Mouse (Mus musculus) cerebellum, adult 11-12 months (tissue): ENCODE results near the gene Map4k4.
A peak's percentile ranks its signal among the peaks of the same experiment; 100 is the strongest.

Experiments
- DNase-seq: peaks from one replicate; pipeline ENCODE4 v3.0.0; 2022

Gene Map4k4

DNA sequence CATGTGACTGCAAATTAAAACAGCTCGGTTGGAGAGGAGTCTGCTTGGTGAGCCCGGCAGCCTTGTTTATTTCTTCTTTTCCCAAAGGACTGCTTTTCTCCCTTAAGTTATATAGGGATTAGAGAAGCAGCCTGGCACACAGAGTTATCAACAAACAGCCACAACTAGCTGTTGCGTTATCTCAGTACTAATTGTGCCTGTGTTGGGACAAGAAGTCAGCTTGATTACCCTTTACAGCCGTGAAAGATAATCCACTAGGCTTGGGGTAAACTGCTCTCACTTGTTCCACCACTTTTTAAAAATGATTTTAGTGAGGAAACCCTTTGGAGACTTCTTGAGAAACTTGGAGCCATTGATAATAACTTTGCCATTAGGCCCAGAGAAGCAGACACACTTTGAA is 36.9 kb downstream of the Map4k4 start:
- no peak for DNase-seq

DNA sequence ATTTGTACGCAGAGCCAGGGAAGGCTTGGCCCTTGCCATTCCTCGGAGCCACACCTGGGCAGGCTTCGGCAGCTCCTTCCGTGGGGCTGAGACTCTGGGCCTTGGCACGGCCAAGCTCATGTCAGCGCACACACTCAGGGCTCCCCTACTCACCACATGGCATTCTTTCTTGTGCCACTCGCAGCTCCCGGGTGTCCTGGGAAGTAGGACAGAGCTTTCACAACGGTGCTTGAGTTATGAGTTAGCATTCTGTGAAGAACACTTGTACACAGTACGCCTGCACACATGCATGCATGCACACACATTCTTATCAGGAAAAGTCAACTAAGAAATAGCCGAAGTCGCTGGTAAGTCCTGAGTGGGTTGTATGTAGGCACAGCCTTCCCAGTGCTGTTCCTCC is 38.7 kb downstream of the Map4k4 start:
- no peak for DNase-seq

DNA sequence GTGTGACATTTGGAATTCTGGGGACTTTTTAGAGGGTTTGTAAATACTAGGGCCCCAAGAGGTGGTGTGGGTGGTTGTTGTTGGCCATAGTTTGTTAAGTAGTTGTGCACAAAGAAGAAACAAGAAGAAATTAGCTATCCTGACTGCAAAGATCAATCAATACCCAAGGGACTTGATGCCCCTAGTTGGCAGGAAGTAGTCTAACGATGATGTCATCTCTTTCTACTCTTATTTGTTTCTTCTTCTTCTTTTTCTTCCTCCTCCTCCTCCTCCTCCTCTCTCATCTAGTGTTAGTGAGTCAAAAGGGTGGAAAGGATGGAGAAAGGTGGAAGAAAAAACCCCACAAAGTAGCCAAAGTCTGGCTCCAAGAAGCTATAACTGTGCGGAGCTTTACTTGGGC is 39.6 kb downstream of the Map4k4 start:
- no peak for DNase-seq

DNA sequence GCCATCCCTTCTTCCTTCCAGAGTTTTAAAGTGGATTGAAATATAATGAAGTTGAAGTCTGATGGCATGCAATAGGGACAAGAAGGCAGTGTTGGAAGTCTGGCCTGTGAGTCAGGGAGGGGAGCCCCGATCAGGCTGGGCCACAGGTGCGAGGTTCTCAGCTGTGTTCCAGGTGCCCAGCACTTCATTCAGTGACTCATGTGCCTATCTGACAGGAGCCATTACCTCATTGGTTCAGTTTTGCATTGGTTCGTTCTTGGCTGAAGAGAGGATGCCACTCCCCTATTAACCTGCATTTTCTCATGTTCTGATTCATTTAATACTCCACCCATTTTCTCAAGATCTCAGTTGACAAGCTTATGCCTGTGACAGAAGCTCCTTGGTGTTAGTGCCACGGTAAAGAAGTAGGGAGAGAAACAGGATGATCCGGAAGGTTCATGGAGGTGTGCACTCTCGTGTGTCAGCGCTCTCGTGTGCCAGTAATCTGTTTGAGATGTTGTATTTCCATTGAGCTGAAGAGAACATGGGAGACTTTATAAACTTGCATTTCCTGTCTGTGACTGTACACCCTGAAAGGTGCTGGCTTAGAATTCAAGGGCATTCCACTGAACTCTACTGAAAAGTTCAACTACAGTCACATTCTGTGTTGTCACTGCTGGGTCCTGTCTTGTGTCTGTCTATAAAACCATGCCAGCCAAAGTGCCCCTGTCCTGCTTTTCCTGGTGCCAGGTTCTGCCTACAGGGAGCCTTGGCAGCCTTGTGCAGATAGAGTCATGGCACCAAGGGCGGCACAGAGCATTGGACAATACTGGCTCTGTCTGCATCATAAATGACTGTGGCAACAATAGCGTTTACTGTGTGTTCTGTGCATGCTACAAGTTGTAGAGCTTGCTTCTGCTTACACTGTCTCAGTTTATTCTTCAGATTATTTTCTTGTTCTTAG is 40.8 kb downstream of the Map4k4 start:
- DNase-seq = peak; percentile 75

DNA sequence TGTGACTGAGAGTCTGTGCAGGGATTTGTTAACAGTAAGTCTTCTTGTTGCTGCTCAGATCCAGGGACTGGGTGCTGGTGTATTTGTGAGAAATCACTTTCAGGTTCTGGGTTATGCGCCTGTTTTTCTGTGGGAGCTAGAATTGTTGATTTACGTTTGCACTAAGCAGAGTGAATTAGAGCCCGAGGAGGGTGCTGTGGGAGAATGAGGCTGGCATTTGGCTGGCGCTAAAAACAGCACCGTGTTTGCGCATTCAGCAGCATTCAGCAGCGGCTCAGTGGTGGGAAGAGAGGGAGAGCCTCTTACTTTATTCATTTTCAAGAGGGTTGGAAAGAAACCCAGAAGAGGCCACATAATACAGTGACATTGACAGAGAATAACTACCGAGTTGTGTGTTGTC is 42.2 kb downstream of the Map4k4 start:
- DNase-seq = peak; percentile 50

DNA sequence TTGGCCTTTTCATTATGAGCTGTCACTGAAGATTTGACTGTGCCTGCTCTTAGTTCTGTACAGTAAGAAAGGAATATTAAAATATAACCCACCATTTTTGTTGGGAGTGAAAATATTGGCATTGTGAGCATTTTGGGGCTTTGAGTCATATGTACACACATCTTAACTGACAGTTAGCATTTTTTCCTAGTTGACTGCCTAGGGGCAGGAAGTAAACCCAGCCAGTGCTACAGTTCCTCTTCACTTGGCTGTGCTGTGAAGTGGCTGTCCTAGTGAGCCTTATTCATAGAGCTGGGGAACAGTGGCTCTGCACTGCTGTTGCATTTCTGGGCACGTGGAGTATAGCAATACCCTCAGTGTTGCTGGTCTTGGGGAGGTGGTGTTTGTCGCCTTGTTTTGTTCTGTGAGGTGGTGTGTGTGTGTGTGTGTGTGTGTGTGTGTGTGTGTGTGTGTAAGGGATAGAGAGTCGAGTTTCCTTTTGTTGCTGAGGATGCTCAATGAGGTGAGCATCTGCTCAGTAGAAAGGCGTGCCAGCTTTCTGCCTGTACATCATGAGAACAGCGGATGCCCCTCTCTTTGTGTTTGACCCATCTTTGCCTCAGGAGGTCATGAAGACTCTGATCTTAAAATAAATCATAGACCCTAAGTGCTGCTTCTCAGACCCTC is 43.7 kb downstream of the Map4k4 start:
- DNase-seq = no peak

DNA sequence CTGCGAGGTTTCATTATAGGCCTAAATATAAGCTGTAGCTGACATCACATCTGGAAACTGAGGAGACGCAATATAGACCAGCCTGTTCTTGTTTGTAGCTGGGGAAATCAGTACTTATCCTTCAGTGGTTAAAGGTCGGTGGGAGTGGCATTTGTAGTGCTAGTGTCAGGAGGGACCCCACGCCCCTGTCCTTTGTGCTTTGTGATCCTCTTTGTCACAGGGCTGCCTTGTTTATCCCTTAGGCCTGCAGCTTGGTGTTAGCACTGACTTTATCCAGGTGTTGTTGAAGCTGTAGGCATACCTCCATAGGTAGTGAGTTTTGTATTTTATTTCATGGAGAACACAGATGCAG is 44.2 kb downstream of the Map4k4 start:
- no peak for DNase-seq

DNA sequence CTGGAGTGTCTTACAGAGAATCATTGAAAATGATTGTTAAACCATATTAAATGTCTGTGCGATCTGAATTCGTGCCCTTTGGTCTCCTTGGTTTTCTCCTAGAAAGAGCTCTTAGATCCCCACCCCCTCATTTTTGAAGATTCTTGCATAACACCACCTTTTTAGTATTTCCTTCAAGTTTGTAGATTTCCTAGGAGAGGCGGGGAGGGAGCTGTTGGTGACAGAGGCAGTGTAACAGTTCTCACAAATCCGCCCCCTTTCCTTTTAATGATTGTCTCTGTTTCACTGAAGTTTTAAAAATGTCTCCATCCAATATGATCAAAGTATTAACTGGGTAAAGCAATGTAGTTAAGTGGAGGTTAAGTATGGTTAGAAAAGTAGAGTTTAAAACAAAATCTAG is 45.7 kb downstream of the Map4k4 start:
- DNase-seq = no peak

DNA sequence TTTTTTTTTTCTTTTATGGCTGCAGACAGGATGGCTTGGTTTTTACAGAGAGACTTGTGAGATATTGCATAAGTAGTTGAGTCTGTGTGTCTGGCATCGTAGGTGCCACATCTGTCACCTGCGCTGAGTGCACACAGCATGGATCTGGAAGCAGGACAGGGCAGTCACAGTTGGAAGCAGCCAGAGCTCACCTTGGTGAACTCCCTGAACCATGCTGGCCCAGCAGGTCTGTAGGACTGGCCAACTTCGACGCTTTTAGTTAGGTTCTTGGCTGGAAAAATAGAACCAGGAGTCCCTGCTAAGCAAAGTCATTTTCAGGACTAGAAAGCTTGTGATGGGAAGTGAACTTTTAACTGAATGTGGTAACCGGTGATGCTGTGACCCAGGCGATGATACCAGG is 46.5 kb downstream of the Map4k4 start:
- DNase-seq = peak; percentile 73

DNA sequence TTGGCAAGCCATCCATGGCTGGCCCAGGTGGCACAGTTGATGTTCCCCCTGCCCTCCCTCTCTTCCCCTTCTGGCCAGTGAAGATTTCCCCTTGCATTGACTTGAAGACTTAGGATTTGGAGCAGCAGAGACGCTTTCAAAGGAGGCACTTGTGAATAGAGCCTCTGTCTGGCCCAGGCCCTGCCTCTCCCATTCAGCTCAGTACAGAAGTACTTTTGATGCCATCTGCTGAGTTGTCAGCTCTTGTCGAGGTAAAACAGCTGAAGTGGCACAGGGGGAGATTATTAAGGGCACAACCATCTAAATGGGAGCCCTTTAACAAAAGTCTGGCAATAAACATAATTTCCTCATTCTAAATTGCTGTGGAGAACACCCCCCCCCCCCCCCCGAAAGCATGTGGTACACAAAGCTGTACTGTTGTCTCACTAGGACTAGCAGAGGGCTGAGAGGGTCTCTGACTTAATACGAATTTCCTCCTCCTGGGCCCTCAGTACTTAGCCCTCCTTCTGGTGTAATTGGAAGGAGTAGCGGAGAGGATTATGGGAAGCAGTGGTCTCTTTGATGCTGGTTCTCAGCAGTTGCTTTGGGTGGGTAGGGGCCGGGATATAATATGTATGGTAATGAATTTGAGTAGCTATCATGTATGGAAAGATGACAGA is 47.1 kb downstream of the Map4k4 start:
- DNase-seq = peak; percentile 47

DNA sequence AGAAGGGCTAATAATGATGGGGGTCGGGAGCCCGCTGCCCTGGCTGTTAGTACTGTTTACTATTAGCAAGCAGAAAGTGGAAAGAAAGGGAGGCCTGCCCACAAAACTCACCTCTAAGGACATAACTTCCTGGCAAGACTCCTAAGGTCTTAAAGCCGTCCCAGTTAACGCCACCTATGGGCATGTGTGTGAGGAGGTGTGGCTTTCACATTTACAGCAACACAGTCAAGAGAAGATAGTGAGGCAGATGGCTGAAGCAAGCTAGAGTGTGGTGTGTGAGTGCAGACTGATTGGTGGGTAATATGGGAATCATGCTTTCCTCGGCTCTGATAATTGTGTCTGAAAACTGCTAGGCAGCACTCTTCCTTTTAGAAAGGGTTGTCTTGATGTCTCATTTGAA is 48.5 kb downstream of the Map4k4 start:
- DNase-seq = no peak

DNA sequence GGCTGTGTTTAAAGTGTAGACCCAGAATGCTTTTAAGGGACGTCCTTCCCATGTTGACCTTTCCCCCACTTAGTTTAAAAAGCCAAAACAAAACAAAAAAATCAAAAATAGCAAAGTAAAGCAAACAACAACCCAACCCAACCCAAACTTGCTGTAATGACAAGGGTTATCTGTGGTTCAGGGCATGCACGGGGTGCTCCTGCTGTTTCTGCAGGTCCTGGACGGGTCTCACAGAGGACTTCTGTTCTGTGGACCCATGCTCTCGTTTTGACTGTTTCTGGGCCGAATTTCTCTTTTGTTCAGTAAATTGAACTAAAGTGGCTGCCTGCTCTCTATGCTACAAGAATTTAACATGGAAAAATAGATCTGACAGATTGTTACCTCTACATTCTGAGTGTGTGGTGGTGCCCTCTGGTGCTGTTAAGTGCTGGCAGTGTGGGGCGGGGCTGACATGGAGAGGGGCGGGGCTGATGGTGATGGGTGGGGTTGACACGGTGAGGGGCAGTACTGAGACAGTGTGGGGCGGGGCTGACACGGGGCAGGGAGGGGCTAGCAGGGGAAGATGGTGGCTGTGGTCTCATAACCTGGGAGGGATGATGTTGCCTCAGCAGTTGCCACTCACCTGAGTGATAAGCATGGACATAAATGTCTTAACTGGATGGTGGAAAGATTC is 49.2 kb downstream of the Map4k4 start:
- no peak for DNase-seq

DNA sequence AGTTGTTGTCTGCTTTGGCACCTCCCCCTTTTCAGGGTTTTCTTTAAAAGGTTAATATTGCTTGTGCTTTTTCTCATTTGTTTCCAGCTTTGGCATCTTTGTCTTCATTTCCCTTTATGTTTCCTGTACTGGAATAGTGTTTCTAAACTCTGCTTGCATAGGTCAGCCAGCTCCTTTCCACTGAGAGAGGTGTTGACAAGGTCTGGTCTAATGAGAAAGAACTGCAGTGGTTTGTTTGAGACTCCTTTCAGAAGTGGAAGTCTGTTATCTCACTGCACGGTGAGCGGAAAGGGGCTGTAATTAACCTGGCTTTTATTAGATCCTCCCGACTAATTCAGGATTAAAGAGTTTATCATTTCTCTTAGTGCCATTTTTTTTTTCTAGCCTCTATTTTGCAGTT is 49.9 kb downstream of the Map4k4 start:
- no peak for DNase-seq

DNA sequence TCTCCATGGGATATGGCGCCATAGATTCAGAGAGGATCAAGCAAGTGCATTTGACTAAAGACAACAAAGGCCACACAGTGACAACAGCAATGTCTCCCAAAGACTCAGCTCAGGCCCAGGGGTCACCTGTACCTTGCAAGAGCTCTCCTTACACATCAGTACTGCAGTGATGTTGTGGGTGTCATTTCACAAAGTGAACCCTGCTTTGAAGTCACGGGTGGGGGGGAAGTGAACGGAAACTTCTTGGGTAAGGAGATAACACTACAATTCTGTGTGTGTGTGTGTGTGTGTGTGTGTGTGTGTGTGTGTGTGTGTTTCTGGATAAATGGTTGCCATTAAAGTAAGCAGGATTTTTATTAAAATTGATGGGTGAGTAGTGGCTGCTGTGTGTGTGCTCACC is 53.9 kb downstream of the Map4k4 start:
- DNase-seq = no peak

DNA sequence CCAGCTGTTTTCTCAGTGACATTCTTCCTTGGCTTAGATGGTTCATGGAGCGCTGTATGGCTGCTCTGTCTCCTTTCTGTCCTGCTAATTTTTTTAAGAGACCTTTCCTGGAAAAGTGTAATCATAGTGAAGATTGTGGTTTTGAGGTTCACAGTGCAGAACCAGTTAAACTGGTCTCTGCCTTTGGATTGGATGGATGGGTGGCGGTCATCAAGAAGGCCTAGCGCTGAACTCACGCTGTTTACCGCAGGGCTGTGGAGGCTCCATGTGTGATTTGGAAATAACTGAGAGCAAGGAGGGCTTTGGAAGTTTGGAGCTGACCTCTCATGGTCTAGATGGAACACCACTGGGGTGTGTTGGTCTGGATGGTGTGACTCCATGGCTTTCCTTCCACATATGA is 56.0 kb downstream of the Map4k4 start:
- no peak for DNase-seq

DNA sequence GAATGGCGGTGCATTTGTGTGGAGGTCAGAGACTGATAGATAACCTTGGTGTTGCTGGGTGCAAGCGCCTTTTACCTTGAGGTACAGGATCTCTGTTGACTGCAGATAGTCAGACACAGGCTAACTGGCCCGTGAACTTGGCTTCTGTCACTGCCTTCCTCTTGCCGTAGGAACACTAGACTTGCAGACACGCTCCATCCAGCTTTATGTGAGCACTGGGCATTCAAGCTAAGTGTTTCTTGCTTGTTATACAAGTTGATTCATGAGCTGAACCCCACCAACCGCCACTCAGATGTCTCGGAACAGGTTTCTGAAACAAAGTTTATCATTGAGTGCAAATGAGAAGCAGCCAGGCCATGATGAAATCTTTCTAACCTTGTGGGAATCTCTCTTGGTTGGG is 57.3 kb downstream of the Map4k4 start:
- DNase-seq = no peak

DNA sequence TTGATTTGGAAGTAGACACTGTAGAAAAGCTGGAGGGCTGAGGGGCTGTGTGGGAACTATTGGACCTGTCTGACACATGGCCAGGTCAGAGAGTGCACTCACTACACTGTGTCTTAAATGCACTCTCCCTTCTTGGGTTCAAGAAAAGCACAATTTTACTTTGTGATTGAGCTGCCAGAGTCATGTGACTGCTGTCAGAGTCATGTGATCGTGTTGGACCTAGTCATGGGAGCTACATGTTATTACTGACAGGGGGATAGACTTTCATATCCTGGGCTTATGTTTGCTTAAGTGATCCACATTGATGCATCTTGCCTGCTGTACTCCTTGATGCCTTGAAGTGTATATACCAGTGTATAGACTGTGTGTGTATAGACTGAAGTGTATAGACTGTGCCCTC is 59.9 kb downstream of the Map4k4 start:
- DNase-seq = no peak

DNA sequence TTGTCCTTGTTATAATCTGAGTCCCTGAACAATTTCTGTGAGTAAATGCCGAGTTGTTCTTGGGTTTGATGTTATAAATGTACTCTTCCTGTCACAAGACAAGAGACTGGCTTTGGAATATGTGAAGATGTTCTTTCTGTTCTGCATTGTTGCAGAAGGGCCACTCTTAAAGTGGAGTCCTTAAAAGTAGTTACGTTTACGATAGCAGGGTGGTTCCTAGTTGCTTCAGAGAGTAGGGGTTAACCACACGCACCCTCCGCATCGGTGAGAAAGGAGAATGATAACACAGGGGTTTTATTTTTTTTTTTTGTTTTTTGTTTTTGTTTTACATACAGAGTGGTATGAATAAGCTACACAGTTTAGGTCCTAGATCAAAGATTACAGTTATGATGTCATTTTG is 60.4 kb downstream of the Map4k4 start:
- no peak for DNase-seq

DNA sequence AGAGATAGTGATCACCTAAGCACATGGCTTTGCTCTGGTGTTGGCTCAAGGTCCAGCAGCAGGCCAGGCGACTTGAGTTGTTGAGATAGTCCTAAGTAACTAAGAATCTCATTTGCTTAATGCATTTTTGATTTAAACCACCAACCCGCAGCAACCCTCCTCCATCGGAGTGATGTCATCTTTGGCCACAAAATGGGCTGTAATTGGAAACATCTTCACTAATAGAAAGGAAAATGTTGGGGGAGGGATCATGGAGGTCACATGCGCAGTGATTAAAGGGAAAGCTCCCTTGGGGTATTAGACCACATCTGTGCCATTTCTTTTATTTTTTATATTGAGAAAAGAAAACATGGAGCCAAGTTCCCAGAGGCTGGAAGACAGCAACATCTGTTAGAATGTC is 61.6 kb downstream of the Map4k4 start:
- no peak for DNase-seq

DNA sequence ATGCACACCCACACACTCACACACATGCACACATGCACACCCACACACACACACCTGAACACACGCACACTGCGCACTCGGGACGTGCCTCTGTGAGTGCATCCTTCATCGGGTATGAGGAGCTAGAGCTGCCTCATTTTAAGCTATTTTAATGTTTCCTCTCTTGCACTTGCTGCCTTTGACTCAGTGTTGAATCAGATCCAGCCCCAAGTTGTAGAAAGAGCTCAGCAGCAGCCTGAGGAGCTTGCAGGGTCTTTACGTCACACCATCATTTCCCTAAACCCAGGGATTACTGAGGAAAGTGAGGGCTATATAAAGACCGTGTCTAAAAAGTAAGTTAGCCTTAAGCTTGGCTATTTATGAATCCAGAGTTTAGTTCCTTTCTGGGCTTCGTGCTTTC is 62.1 kb downstream of the Map4k4 start:
- no peak for DNase-seq

DNA sequence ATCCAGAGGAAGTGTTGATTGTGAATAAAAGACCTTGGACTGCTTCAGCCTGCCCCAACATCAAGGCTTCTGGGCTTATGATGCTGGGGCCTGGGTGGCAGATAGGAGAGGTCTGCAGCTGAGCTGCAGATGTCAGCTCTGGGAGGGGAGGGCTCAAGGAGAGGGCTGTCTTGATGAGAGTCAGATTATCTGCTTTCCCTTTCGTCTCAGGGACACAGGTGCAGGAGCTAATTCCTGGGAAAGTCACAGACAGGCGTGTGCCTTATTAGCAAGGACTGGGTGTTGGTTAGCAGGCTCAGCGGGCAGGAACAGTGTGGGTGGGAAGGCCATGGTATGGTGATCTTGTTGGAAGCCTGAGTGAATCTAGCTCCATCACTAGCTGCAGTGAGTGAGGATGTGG is 63.1 kb downstream of the Map4k4 start:
- DNase-seq = no peak

DNA sequence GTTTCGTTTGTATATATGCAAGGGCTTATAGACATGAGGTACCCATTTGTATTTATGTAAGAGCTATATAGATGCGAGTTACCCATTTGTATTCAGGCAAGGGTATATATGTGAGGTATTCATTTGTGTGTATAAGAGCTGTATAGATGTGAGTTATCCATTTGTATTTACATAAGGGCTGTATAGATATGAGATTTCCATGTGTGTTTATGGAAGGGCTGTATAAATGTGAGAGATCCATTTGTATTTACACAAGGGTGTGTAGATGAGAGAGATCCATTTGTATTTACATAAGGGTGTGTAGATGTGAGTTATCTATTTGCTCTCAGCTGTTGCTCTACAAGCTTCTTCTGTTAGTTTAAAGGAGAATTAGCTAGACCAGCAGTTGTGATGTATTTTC is 63.7 kb downstream of the Map4k4 start:
- DNase-seq = no peak

DNA sequence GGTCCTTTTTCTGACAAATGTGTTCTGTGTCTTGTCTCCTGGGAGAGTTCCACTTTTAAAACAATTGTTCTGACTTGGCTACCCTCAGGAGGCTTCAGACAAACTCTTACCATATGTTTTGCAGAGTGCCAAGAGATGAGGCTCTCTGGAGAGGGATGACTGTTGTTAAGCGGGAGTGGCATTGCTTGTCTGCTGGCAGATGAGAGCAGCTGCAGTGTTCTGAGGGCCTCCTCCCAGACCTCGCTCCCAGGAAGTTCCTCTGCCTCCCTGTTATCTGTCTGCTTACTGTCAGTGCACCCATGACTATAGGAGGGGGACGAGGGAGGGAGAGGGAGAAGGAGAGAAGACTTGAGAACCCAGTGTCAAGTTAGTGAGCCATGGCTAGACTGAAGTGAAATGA is 64.7 kb downstream of the Map4k4 start:
- no peak for DNase-seq

DNA sequence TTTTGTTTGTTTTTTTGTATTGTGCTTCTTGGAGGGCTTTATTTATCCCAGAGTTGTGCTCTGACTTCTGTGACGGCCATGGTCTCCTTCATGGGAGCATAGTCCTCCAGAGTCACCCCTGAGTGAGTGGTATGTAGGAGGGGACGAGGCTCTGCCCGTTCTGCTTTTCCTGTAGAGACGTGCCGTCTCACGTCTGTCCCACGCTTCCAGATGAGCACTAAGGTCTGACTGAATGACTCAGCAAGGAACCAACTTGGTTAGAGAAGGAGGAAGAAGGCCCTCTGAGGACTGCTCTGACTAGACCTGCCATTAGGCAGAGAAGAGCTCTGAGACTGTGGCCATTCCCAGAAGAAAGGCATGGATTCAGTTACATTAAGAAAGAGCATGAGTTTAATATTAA is 68.3 kb downstream of the Map4k4 start:
- no peak for DNase-seq
